Mouse (Mus musculus): Measurements from ENCODE around the gene Xlr4b. TPM values are rescaled to one million over a fixed set of nuclear protein-coding genes. Genes with fewer than 3 reads are reported as not detected.

The Xlr4b gene
- 1.2 TPM for polyA plus RNA-seq (2014; fragmentation: Illumina TruSeq; extraction: RNeasy Lipid Tissue Mini Kit (QIAGEN cat#74804); ENCODE audit: low read depth, low replicate concordance)

GRCm38 (mm10) chrX:73213819-73214564 lies at the start of gene Xlr4b:
Xlr4b (plus strand) TSS chrX:73214333.

GRCm38 (mm10) chrX:73176889-73177288 lies 37.2 kb upstream of the Xlr4b start, which contains the start of gene Spin2d:
Spin2d (minus strand) TSS chrX:73176989.

GRCm38 (mm10) chrX:73191934-73192333 lies 22.2 kb upstream of the Xlr4b start, which contains the start of gene Xlr3b:
Xlr3b (plus strand) TSS chrX:73192207.

GRCm38 (mm10) chrX:73227914-73228605 lies 13.9 kb downstream of the Xlr4b start, which contains the start of gene F8a:
F8a (plus strand) TSS chrX:73228291.

GRCm38 (mm10) chrX:73242821-73243325 lies 28.7 kb downstream of the Xlr4b start, which contains the start of gene Xlr4c:
Xlr4c (minus strand) TSS chrX:73243130.

GRCm38 (mm10) chrX:73265270-73265669 lies 51.1 kb downstream of the Xlr4b start, which contains the start of gene Xlr3c:
Xlr3c (minus strand) TSS chrX:73265390.

Other genes with a start within 250 kb of the Xlr4b start
- gene Zfp185, start 227.0 kb upstream of the Xlr4b start, polyA plus RNA-seq (2014; fragmentation: Illumina TruSeq; extraction: RNeasy Lipid Tissue Mini Kit (QIAGEN cat#74804); ENCODE audit: low read depth, low replicate concordance), result 11.7 TPM
- gene Pnma5, start 177.2 kb upstream of the Xlr4b start, polyA plus RNA-seq (2014; fragmentation: Illumina TruSeq; extraction: RNeasy Lipid Tissue Mini Kit (QIAGEN cat#74804); ENCODE audit: low read depth, low replicate concordance), result not detected
- gene Pnma3, start 149.5 kb upstream of the Xlr4b start, polyA plus RNA-seq (2014; fragmentation: Illumina TruSeq; extraction: RNeasy Lipid Tissue Mini Kit (QIAGEN cat#74804); ENCODE audit: low read depth, low replicate concordance), result 0.23 TPM
- 0.58 TPM for gene Xlr4a, start 131.9 kb upstream of the Xlr4b start, polyA plus RNA-seq (2014; fragmentation: Illumina TruSeq; extraction: RNeasy Lipid Tissue Mini Kit (QIAGEN cat#74804); ENCODE audit: low read depth, low replicate concordance)
- gene Xlr3a, start 117.2 kb upstream of the Xlr4b start, polyA plus RNA-seq (2014; fragmentation: Illumina TruSeq; extraction: RNeasy Lipid Tissue Mini Kit (QIAGEN cat#74804); ENCODE audit: low read depth, low replicate concordance), result 1.7 TPM
- gene Gm14685, start 97.3 kb upstream of the Xlr4b start, polyA plus RNA-seq (2014; fragmentation: Illumina TruSeq; extraction: RNeasy Lipid Tissue Mini Kit (QIAGEN cat#74804); ENCODE audit: low read depth, low replicate concordance), result not detected
- not detected for gene Xlr5b, start 65.5 kb upstream of the Xlr4b start, polyA plus RNA-seq (2014; fragmentation: Illumina TruSeq; extraction: RNeasy Lipid Tissue Mini Kit (QIAGEN cat#74804); ENCODE audit: low read depth, low replicate concordance)
- gene DXBay18, start 64.9 kb upstream of the Xlr4b start, polyA plus RNA-seq (2014; fragmentation: Illumina TruSeq; extraction: RNeasy Lipid Tissue Mini Kit (QIAGEN cat#74804); ENCODE audit: low read depth, low replicate concordance), result not detected
- gene Spin2d, start 37.3 kb upstream of the Xlr4b start, polyA plus RNA-seq (2014; fragmentation: Illumina TruSeq; extraction: RNeasy Lipid Tissue Mini Kit (QIAGEN cat#74804); ENCODE audit: low read depth, low replicate concordance), result not detected
- 3.5 TPM for gene Xlr3b, start 22.1 kb upstream of the Xlr4b start, polyA plus RNA-seq (2014; fragmentation: Illumina TruSeq; extraction: RNeasy Lipid Tissue Mini Kit (QIAGEN cat#74804); ENCODE audit: low read depth, low replicate concordance)
- 12.1 TPM for gene F8a, start 14.0 kb downstream of the Xlr4b start, polyA plus RNA-seq (2014; fragmentation: Illumina TruSeq; extraction: RNeasy Lipid Tissue Mini Kit (QIAGEN cat#74804); ENCODE audit: low read depth, low replicate concordance)
- not detected for gene Xlr4c, start 28.8 kb downstream of the Xlr4b start, polyA plus RNA-seq (2014; fragmentation: Illumina TruSeq; extraction: RNeasy Lipid Tissue Mini Kit (QIAGEN cat#74804); ENCODE audit: low read depth, low replicate concordance)
- gene Xlr3c, start 51.1 kb downstream of the Xlr4b start, polyA plus RNA-seq (2014; fragmentation: Illumina TruSeq; extraction: RNeasy Lipid Tissue Mini Kit (QIAGEN cat#74804); ENCODE audit: low read depth, low replicate concordance), result not detected
- gene Xlr5a, start 78.6 kb downstream of the Xlr4b start, polyA plus RNA-seq (2014; fragmentation: Illumina TruSeq; extraction: RNeasy Lipid Tissue Mini Kit (QIAGEN cat#74804); ENCODE audit: low read depth, low replicate concordance), result not detected
- not detected for gene Xlr5c, start 78.6 kb downstream of the Xlr4b start, polyA plus RNA-seq (2014; fragmentation: Illumina TruSeq; extraction: RNeasy Lipid Tissue Mini Kit (QIAGEN cat#74804); ENCODE audit: low read depth, low replicate concordance)
- not detected for gene Gm45015, start 122.5 kb downstream of the Xlr4b start, polyA plus RNA-seq (2014; fragmentation: Illumina TruSeq; extraction: RNeasy Lipid Tissue Mini Kit (QIAGEN cat#74804); ENCODE audit: low read depth, low replicate concordance)
- gene Zfp275, start 128.3 kb downstream of the Xlr4b start, polyA plus RNA-seq (2014; fragmentation: Illumina TruSeq; extraction: RNeasy Lipid Tissue Mini Kit (QIAGEN cat#74804); ENCODE audit: low read depth, low replicate concordance), result 41.2 TPM
- gene Gm18336, start 184.4 kb downstream of the Xlr4b start, polyA plus RNA-seq (2014; fragmentation: Illumina TruSeq; extraction: RNeasy Lipid Tissue Mini Kit (QIAGEN cat#74804); ENCODE audit: low read depth, low replicate concordance), result not detected
- 0.41 TPM for gene Zfp92, start 196.8 kb downstream of the Xlr4b start, polyA plus RNA-seq (2014; fragmentation: Illumina TruSeq; extraction: RNeasy Lipid Tissue Mini Kit (QIAGEN cat#74804); ENCODE audit: low read depth, low replicate concordance)
- not detected for gene Trex2, start 221.0 kb downstream of the Xlr4b start, polyA plus RNA-seq (2014; fragmentation: Illumina TruSeq; extraction: RNeasy Lipid Tissue Mini Kit (QIAGEN cat#74804); ENCODE audit: low read depth, low replicate concordance)
- 15.5 TPM for gene Haus7, start 244.7 kb downstream of the Xlr4b start, polyA plus RNA-seq (2014; fragmentation: Illumina TruSeq; extraction: RNeasy Lipid Tissue Mini Kit (QIAGEN cat#74804); ENCODE audit: low read depth, low replicate concordance)